Mouse (Mus musculus) embryonic facial prominence, embryonic 11.5 days (tissue): ENCODE measurements at regions not wholly inside any gene's neighbourhood (a gene's known extent, or its start where the extent isn't known, plus 50 kb on each side); places are given as distances from the start of the nearest gene placed in this dataset.

ENCODE experiments used
- ATAC-seq: fragments of 200-750 bp; cut with Nextera tagmentation; replicated peaks from 2 replicates; pipeline ENCODE4 v1.8.0; 2017; ENCODE audit warnings: low read depth; ENCODE audit not compliant: insufficient number of reproducible peaks, low FRiP score, low TSS enrichment
- DNase-seq: peaks from one replicate; pipeline ENCODE4 v3.0.0-alpha.2; 2015; ENCODE audit warnings: low spot score
- H3K27ac ChIP-seq: fragments of 300-500 bp; sonication (generic); replicated peaks from 2 replicates; pipeline ENCODE4 v1.5.1; 2014; ENCODE audit warnings: mild to moderate bottlenecking, low read depth, low read length, control low read depth
- H3K27me3 ChIP-seq: fragments of 300-500 bp; sonication (generic); 2 replicates; pipeline ENCODE4 v1.6.1; 2014; ENCODE audit warnings: mild to moderate bottlenecking, low read length, moderate library complexity, mixed read lengths; ENCODE audit not compliant: control insufficient read depth, insufficient read depth
- H3K36me3 ChIP-seq: fragments of 300-500 bp; sonication (generic); replicated peaks from 2 replicates; pipeline ENCODE4 v1.6.1; 2014; ENCODE audit warnings: low read depth, mild to moderate bottlenecking, low read length, moderate library complexity, mixed read lengths; ENCODE audit not compliant: control insufficient read depth, insufficient read depth
- H3K4me1 ChIP-seq: fragments of 300-500 bp; sonication (generic); 2 replicates; pipeline ENCODE4 v1.6.1; 2014; ENCODE audit warnings: low read length, mixed read lengths; ENCODE audit not compliant: control insufficient read depth, insufficient read depth
- H3K4me2 ChIP-seq: fragments of 300-500 bp; sonication (generic); 2 replicates; pipeline ENCODE4 v1.6.1; 2014; ENCODE audit warnings: low read depth, mild to moderate bottlenecking, control low read depth, low read length, moderate library complexity
- H3K4me3 ChIP-seq: fragments of 300-500 bp; sonication (generic); 2 replicates; pipeline ENCODE4 v1.5.1; 2014; ENCODE audit warnings: low read depth, low read length, control low read depth
- H3K9ac ChIP-seq: fragments of 300-500 bp; sonication (generic); replicated peaks from 2 replicates; pipeline ENCODE4 v1.6.1; 2014; ENCODE audit warnings: mild to moderate bottlenecking, control low read depth, low read length
- H3K9me3 ChIP-seq: fragments of 300-500 bp; sonication (generic); replicated peaks from 2 replicates; pipeline ENCODE4 v1.6.1; 2016; ENCODE audit warnings: mild to moderate bottlenecking, low read length, inconsistent platforms, mixed read lengths; ENCODE audit not compliant: control insufficient read depth
- WGBS: fragments of 180-500 bp; shearing (Covaris S2); extraction: QIAGEN DNeasy Blood & Tissue Kit; methylation state at CpG from one replicate; pipeline ENCODE4 v1.1.7; 2014; 5-methylcytosine and 5-hydroxymethylcytosine counted together

DNA sequence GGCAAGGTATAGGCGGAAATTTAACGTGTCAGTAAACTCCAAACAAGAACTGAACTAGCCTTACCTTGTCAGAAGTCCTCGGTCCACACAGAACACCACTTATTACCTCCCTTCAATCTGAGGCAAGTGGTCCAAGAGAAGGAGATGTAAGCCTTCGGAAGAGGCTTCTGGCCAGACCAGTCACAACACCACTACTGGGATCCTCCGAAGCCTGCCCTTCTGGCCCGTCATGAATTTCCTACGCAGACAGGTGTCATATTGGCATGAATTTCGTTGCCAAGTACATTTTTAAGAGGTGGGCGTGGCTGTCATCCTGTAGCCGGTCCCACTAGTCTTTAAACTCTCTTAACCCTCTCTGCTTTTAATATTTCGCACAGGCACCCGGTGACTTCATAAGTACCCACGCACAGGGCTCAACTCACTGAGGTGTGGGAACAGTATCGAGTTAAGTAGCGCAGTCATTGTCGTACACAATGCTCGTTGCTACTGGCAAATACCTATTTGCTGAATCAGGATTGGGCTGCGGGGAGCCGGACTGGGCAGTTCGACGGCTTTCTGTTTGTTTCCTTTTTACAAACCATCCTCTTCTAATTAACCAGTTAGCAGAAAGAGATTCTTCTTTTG lies 86.7 kb upstream of the Adgrl2 start:
- no peak overlapping the region for H3K4me2 ChIP-seq
- no peak overlapping the region for H3K9ac ChIP-seq
- no peak overlapping the region for H3K4me3 ChIP-seq
- H3K9me3 ChIP-seq: no peaks in the 10 kb centered on the region
- no peak for DNase-seq
- H3K4me1 ChIP-seq: no peaks in the 10 kb centered on the region
- 66% methylated on average over 21 of the region's 21 CpGs for WGBS
- H3K27ac ChIP-seq: no peak overlapping the region
- H3K27me3 ChIP-seq: no peaks in the 10 kb centered on the region
- 0 out of 2 replicates have a peak, but pooled peaks have one; percentile 34 for ATAC-seq
- no peaks in the 10 kb centered on the region for H3K36me3 ChIP-seq

- Histone ChIP-seq H3K4me2 (no peak overlapping the region), H3K36me3 (no peaks in the 10 kb centered on the region), H3K9ac (no peak overlapping the region), H3K4me3 (no peak overlapping the region), H3K9me3 (no peaks in the 10 kb centered on the region), H3K4me1 (no peaks in the 10 kb centered on the region), H3K27ac (no peak overlapping the region), H3K27me3 (no peaks in the 10 kb centered on the region)
- DNase-seq (no peak), ATAC-seq (no peak)
- WGBS: 70% methylated on average over 5 of the region's 5 CpGs
Observed at GRCm38 (mm10) chr3:149075488-149075851, 85.1 kb upstream of the Adgrl2 start.

- Histone ChIP-seq H3K9me3 (no peaks in the 10 kb centered on the region), H3K4me2 (no peak overlapping the region), H3K4me1 (no peaks in the 10 kb centered on the region), H3K4me3 (no peak overlapping the region), H3K27me3 (no peaks in the 10 kb centered on the region), H3K9ac (no peak overlapping the region), H3K27ac (no peak overlapping the region), H3K36me3 (no peaks in the 10 kb centered on the region)
- 54% methylated on average over 27 of the region's 27 CpGs for WGBS
- ATAC-seq (no peak), DNase-seq (peak; percentile 57)
Observed at GRCm38 (mm10) chr3:149074658-149075487, 84.5 kb upstream of the Adgrl2 start.

- no peak for ATAC-seq
- H3K9me3 ChIP-seq: no peaks in the 10 kb centered on the region
- 65% methylated on average over 7 of the region's 7 CpGs for WGBS
- no peak overlapping the region for H3K4me3 ChIP-seq
- DNase-seq: no peak
- H3K4me1 ChIP-seq: no peaks in the 10 kb centered on the region
- H3K36me3 ChIP-seq: no peaks in the 10 kb centered on the region
- no peaks in the 10 kb centered on the region for H3K27me3 ChIP-seq
- no peak overlapping the region for H3K9ac ChIP-seq
- no peak overlapping the region for H3K27ac ChIP-seq
- no peak overlapping the region for H3K4me2 ChIP-seq
Observed at GRCm38 (mm10) chr3:149070201-149070600, 79.8 kb upstream of the Adgrl2 start.

DNA sequence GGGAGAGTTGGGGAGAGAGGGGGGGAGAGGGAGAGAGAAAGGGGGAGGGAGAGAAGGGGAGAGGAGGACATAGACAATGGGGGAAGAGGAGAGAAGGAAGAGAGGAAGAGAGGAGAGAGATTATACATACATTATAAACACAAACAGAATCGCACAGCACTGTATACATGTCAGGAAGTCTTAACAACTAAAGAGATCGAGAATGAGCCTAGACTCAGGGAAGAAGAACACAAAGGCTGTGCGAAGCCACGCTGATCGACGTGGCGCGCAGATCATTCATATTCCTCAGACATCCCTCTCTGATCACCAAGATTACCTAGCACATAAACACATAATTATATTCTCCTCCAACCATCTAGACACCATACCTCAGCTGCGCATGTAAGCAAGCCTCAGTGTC lies 79.1 kb upstream of the Adgrl2 start:
- H3K4me1 ChIP-seq: no peaks in the 10 kb centered on the region
- no peak overlapping the region for H3K4me2 ChIP-seq
- no peak overlapping the region for H3K9ac ChIP-seq
- no peaks in the 10 kb centered on the region for H3K9me3 ChIP-seq
- no peaks in the 10 kb centered on the region for H3K27me3 ChIP-seq
- H3K36me3 ChIP-seq: no peaks in the 10 kb centered on the region
- ATAC-seq: no peak
- no peak overlapping the region for H3K27ac ChIP-seq
- DNase-seq: no peak
- WGBS: 92% methylated on average over 9 of the region's 9 CpGs
- H3K4me3 ChIP-seq: no peak overlapping the region

DNA sequence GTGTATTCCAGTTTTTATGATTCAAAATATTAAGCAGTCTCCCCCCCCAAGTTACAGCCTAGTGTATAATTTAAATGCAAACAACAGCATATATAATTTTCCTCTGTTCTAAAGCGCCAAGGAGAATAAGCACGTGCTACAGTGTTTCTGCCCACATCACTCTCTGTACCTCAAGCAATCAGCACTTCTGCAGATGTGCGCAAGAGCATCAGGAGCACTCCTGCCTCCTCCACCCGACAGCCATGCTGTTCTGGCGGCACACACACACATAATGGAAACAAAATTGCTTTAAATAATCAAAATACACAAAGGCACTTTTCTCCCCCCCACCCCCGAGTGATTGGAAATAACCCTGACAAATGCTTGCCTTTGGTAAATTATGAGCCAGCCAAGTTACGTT lies 78.5 kb upstream of the Adgrl2 start:
- no peak for ATAC-seq
- Histone ChIP-seq H3K9ac (no peak overlapping the region), H3K27ac (no peak overlapping the region), H3K4me3 (no peak overlapping the region), H3K4me1 (no peaks in the 10 kb centered on the region), H3K9me3 (no peaks in the 10 kb centered on the region), H3K27me3 (no peaks in the 10 kb centered on the region), H3K4me2 (no peak overlapping the region), H3K36me3 (no peaks in the 10 kb centered on the region)
- WGBS: 68% methylated on average over 7 of the region's 7 CpGs
- DNase-seq: no peak

DNA sequence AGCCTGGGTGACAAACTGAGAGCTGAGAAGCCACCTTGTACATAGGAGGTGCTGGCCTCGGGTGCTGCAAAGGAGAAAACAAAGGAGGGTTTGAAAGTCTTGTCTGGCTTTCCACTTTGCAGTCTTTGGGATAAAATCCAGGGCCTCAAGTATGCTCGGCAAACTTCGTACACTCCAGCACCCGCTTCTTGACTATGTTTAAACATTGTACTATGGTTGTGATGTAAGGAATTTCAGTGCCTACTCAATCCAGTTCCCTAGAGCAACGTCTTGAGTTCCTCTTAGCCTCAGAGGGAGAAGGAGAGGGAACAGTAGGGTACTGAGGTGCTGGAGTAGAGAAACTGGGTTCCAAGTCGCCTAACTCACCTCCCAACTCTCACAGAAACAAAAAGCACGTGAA lies 77.4 kb upstream of the Adgrl2 start:
- Histone ChIP-seq H3K4me1 (no peaks in the 10 kb centered on the region), H3K4me2 (no peak overlapping the region), H3K36me3 (no peaks in the 10 kb centered on the region), H3K27me3 (no peaks in the 10 kb centered on the region), H3K4me3 (no peak overlapping the region), H3K9me3 (no peaks in the 10 kb centered on the region), H3K9ac (no peak overlapping the region), H3K27ac (no peak overlapping the region)
- WGBS: 80% methylated on average over 7 of the region's 7 CpGs
- ATAC-seq (no peak), DNase-seq (no peak)

DNA sequence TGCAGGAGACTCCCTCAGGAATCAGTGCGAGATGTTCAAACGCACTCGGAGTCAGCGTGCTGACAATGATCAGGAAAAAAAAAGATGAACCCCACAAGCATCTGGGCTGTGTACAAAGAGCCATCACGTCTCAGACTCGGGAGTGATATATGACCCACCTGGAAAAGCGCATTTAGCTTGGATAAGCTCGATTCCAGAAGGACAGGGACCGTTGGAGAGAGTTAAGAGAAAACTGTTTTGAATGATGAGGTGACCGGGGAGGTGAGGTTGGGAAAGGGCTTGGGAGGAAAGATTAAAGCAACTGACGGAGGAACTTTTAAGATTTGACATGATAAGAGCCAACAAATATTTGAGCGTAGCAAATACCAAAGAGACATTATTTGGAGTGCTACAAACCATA lies 64.7 kb upstream of the Adgrl2 start:
- Histone ChIP-seq H3K9ac (no peak overlapping the region), H3K27ac (no peak overlapping the region), H3K4me3 (no peak overlapping the region), H3K4me1 (no peaks in the 10 kb centered on the region), H3K27me3 (no peaks in the 10 kb centered on the region), H3K4me2 (no peak overlapping the region), H3K36me3 (no peaks in the 10 kb centered on the region), H3K9me3 (no peaks in the 10 kb centered on the region)
- DNase-seq (no peak), ATAC-seq (no peak)
- 70% methylated on average over 12 of the region's 12 CpGs for WGBS
